Mouse (Mus musculus): Measurements from ENCODE around the gene Zfp335. TPM values are rescaled to one million over a fixed set of nuclear protein-coding genes. Genes with fewer than 3 reads are reported as not detected.

Gene Zfp335
- total and polyA plus RNA-seq, 3 experiments = 5.2 to 16.5 (median 12.0) TPM

DNA sequence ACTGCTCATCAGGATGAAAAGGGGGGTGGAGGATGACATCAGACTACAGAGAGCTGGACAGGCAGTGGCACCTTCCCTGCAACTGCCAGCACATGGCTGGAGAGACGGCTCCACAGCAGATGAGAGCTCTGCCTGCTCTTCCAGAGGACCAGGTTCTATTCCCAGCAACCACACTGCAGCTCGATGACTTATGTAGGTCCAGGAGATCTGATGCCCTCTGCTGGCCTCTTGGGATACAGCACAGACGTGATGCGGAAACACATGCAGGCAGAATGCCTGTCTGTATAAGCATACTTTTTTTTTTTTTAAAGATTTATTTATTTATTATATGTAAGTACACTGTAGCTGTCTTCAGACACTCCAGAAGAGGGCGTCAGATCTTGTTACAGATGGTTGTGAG lies 6.8 kb upstream of the Zfp335 start:
- no peak overlapping the region for H3K4me3 ChIP-seq (replicated peaks in 1 of 3; ENCODE audit: low read depth in 2 of 3, low read length in 2 of 3, poor library complexity in 1 of 3)
- no peak overlapping the region for H3K27ac ChIP-seq (ENCODE audit: insufficient read depth, low read depth)
- dilution Hi-C loops (cut with MboI; ENCODE audit: extremely low pct_ligation_motif_present, extremely low pct_unique_long_range_greater_than_20kb, low sequenced_read_pairs) = no loop called here

DNA sequence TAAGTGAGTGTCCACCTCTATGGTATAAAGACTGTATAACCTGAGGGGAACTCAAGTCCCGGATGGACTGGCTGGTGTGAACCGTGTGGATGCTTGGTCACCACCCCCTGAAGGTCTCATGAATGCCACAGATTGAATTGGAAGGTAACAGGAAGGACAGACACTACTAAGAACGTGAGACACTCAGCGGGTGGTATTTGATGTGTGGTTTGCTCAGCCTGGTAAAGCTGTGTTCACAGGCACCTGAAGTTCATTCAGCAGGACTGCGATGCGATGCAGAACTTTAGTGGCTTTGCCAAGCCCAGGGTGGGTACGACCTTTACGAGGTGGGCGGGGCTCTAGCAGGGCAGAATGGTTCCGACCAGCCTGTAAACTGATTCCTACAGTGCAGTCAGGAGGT lies 5.8 kb upstream of the Zfp335 start:
- dilution Hi-C loops (cut with MboI; ENCODE audit: extremely low pct_ligation_motif_present, extremely low pct_unique_long_range_greater_than_20kb, low sequenced_read_pairs) = no loop called here
- DNase-seq (ENCODE audit: extremely low read depth) = no peak
- Histone ChIP-seq H3K79me2 (replicated peaks; ENCODE audit: control insufficient read depth, extremely low read depth, insufficient read depth, poor library complexity, severe bottlenecking) (no peaks in the 10 kb centered on the region), H3K27me3 (replicated peaks) (no peaks in the 10 kb centered on the region), H3K36me3 (replicated peaks in 1 of 2; ENCODE audit: control insufficient read depth in 1 of 2, insufficient read depth in 1 of 2, low read length in 1 of 2) (peaks cover 5 to 24% of the 10 kb centered on the region in 2 experiments), H3K9me3 (replicated peaks; ENCODE audit: low read length) (no peaks in the 10 kb centered on the region), H3K27ac (ENCODE audit: insufficient read depth, low read depth) (no peak overlapping the region), H3K4me1 (ENCODE audit: control insufficient read depth in 1 of 2, insufficient read depth in 2 of 2) (peaks cover 9 to 30% of the 10 kb centered on the region in 2 experiments), H3K4me2 (ENCODE audit: insufficient read depth, low read depth, poor library complexity, severe bottlenecking) (no peak overlapping the region), H3K9ac (ENCODE audit: insufficient read depth, low read depth) (no peak overlapping the region), H3K4me3 (replicated peaks in 1 of 3; ENCODE audit: low read depth in 2 of 3, low read length in 2 of 3, poor library complexity in 1 of 3) (no peak overlapping the region)
- TF ChIP-seq POLR2AphosphoS2 (IDR thresholded peaks at IDR 0.05; ENCODE audit: low read depth, low read length) (no peak), CTCF (conservative IDR thresholded peaks at IDR 0.05 in 1 of 2, IDR thresholded peaks at IDR 0.05 in 1 of 2; ENCODE audit: low read depth in 2 of 2, low read length in 2 of 2) (no peak), MAX (IDR thresholded peaks at IDR 0.05; ENCODE audit: low read length) (no peak), E2F4 (IDR thresholded peaks at IDR 0.05; ENCODE audit: insufficient replicate concordance, low read depth, low read length) (no peak), ZMIZ1 (IDR thresholded peaks at IDR 0.05; ENCODE audit: low read depth, low read length) (no peak), ELF1 (IDR thresholded peaks at IDR 0.05; ENCODE audit: low read depth, low read length) (no peak), USF1 (IDR thresholded peaks at IDR 0.05; ENCODE audit: low read depth, low read length) (no peak), SIN3A (IDR thresholded peaks at IDR 0.05; ENCODE audit: low read length) (no peak), CHD2 (IDR thresholded peaks at IDR 0.05; ENCODE audit: low read length) (no peak), RAD21 (IDR thresholded peaks at IDR 0.05; ENCODE audit: low read depth, low read length) (no peak), MYC (IDR thresholded peaks at IDR 0.05; ENCODE audit: low read depth, low read length) (no peak), BHLHE40 (IDR thresholded peaks at IDR 0.05; ENCODE audit: low read depth, low read length) (no peak), POLR2A (IDR thresholded peaks at IDR 0.05; ENCODE audit: low read depth, low read length) (no peak), SMC3 (IDR thresholded peaks at IDR 0.05; ENCODE audit: low read depth, low read length) (no peak)
- in situ Hi-C loops (cut with MboI; ENCODE audit: low pct_ligation_motif_present, low pct_unique_long_range_greater_than_20kb, low sequenced_read_pairs) = no loop called here

More for the DNA sequence above, 6.8 kb upstream of the Zfp335 start:
- in situ Hi-C loops (cut with MboI; ENCODE audit: low pct_ligation_motif_present, low pct_unique_long_range_greater_than_20kb, low sequenced_read_pairs) = no loop called here
- no peaks in the 10 kb centered on the region for H3K79me2 ChIP-seq (replicated peaks; ENCODE audit: control insufficient read depth, extremely low read depth, insufficient read depth, poor library complexity, severe bottlenecking)
- no peaks in the 10 kb centered on the region for H3K9me3 ChIP-seq (replicated peaks; ENCODE audit: low read length)
- H3K4me2 ChIP-seq (ENCODE audit: insufficient read depth, low read depth, poor library complexity, severe bottlenecking) = no peak overlapping the region
- peaks cover 6 to 25% of the 10 kb centered on the region in 2 experiments for H3K4me1 ChIP-seq (ENCODE audit: control insufficient read depth in 1 of 2, insufficient read depth in 2 of 2)
- peak; percentile 55 for DNase-seq (ENCODE audit: extremely low read depth)
- no peaks in the 10 kb centered on the region for H3K27me3 ChIP-seq (replicated peaks)
- peaks cover 5 to 26% of the 10 kb centered on the region in 2 experiments for H3K36me3 ChIP-seq (replicated peaks in 1 of 2; ENCODE audit: control insufficient read depth in 1 of 2, insufficient read depth in 1 of 2, low read length in 1 of 2)
- no peak for TF ChIP-seq E2F4 (IDR thresholded peaks at IDR 0.05; ENCODE audit: insufficient replicate concordance, low read depth, low read length)
- TF ChIP-seq ZNF384 (IDR thresholded peaks at IDR 0.05; ENCODE audit: low read depth, low read length) = no peak
- peak; percentile 24 for TF ChIP-seq RAD21 (IDR thresholded peaks at IDR 0.05; ENCODE audit: low read depth, low read length)
- TF ChIP-seq NELFE (IDR thresholded peaks at IDR 0.05; ENCODE audit: low read depth, low read length) = no peak
- TF ChIP-seq CTCF (conservative IDR thresholded peaks at IDR 0.05 in 1 of 2, IDR thresholded peaks at IDR 0.05 in 1 of 2; ENCODE audit: low read depth in 2 of 2, low read length in 2 of 2) = peak in 1 of 2 experiments; percentile 58; a peak in 3 of 4 replicates
- no peak for TF ChIP-seq KAT2A (IDR thresholded peaks at IDR 0.05; ENCODE audit: insufficient replicate concordance, low read length)
- TF ChIP-seq RCOR1 (conservative IDR thresholded peaks at IDR 0.05; ENCODE audit: low read depth, low read length) = no peak
- no peak for TF ChIP-seq CHD1 (IDR thresholded peaks at IDR 0.05; ENCODE audit: low read depth, low read length)
- TF ChIP-seq ZKSCAN1 (IDR thresholded peaks at IDR 0.05; ENCODE audit: borderline replicate concordance, low read depth, low read length) = no peak
- TF ChIP-seq SIN3A (IDR thresholded peaks at IDR 0.05; ENCODE audit: low read length) = no peak
- no peak for TF ChIP-seq HCFC1 (IDR thresholded peaks at IDR 0.05; ENCODE audit: low read depth, low read length)
- no peak for TF ChIP-seq NRF1 (IDR thresholded peaks at IDR 0.05; ENCODE audit: low read depth, low read length)
- peak; percentile 46 for TF ChIP-seq SMC3 (IDR thresholded peaks at IDR 0.05; ENCODE audit: low read depth, low read length)
- TF ChIP-seq ZC3H11A (IDR thresholded peaks at IDR 0.05; ENCODE audit: low read depth, low read length) = no peak
- no peak for TF ChIP-seq USF2 (conservative IDR thresholded peaks at IDR 0.05; ENCODE audit: low read depth, low read length)
- TF ChIP-seq JUN (IDR thresholded peaks at IDR 0.05; ENCODE audit: insufficient read depth, low read depth, low read length) = no peak
- no peak for TF ChIP-seq PAX5 (IDR thresholded peaks at IDR 0.05; ENCODE audit: low read length)
- no peak for TF ChIP-seq ETS1 (conservative IDR thresholded peaks at IDR 0.05; ENCODE audit: low read depth, low read length)
- no peak for TF ChIP-seq EP300 (IDR thresholded peaks at IDR 0.05; ENCODE audit: low read length)
- TF ChIP-seq BHLHE40 (IDR thresholded peaks at IDR 0.05; ENCODE audit: low read depth, low read length) = no peak
- TF ChIP-seq MEF2A (IDR thresholded peaks at IDR 0.05; ENCODE audit: borderline replicate concordance, low read depth, low read length) = no peak
- no peak for TF ChIP-seq ZMIZ1 (IDR thresholded peaks at IDR 0.05; ENCODE audit: low read depth, low read length)
- TF ChIP-seq TBP (conservative IDR thresholded peaks at IDR 0.05; ENCODE audit: low read depth, low read length) = no peak
- no peak for TF ChIP-seq MAFK (IDR thresholded peaks at IDR 0.05; ENCODE audit: insufficient replicate concordance, low read length)
- no peak overlapping the region for H3K9ac ChIP-seq (ENCODE audit: insufficient read depth, low read depth)
